In genomic region chr2:130038971-130039370, GRCm38 (mm10) we compare ENCODE assay signal across 21 mouse cellular contexts. TPM values are rescaled to one million over a fixed set of nuclear protein-coding genes. Genes with fewer than 3 reads are reported as not detected.
DNase-seq lines count a peak whose midpoint lies in the region; ATAC-seq and TF ChIP-seq lines count a peak whose summit lies in the region.
"Had no signal": no experiment of that assay in that cellular context is flagged by ENCODE, and none has a peak within 500 bp of the region (broad histone marks: within the 10 kb centered on the region; RNA-seq: fewer than 3 reads in every experiment).

No protein-coding gene starts in this region.

- DNase-seq in frontal cortex, postnatal 25 days (ENCODE audit: low spot score in 2 of 2): no peak
- peak in 1 of 2 experiments; percentile 20 for DNase-seq in left cerebral cortex, adult 2 months (ENCODE audit: extremely low spot score in 1 of 2, low spot score in 2 of 2)
- DNase-seq in left cerebral cortex, postnatal 36 days (ENCODE audit: low spot score in 2 of 2): no peak
- DNase-seq in right cerebral cortex, postnatal 10 days (ENCODE audit: low spot score in 2 of 2): peak; percentile 38 to 61
- no peak for DNase-seq in right cerebral cortex, postnatal 36 days (ENCODE audit: low spot score in 2 of 2)
- DNase-seq: adrenal gland, postnatal 25 days; B cell, adult 2 months; cerebellum, adult 8-10 months; cerebellum, postnatal 25 days; heart, adult 2 months; heart, postnatal 14 days; kidney, adult 9 months; kidney, postnatal 10 days had no signal

- peak overlapping the region; percentile 32; the same call in 1 of the 2 replicates for H3K27ac ChIP-seq in left cerebral cortex, adult 2 months
- H3K27ac ChIP-seq: embryonic facial prominence, embryonic 12.5 days; heart, adult 2 months; heart, embryonic 13.5 days; limb, embryonic 13.5 days; lung, embryonic 15.5 days; midbrain, embryonic 12.5 days had no signal

- intact Hi-C loops in left cerebral cortex, adult 2 months (cut with DNase I): no loop called here
- intact Hi-C loops in left cerebral cortex, postnatal 36 days (cut with DNase I): no loop called here

- no peak overlapping the region for H3K4me3 ChIP-seq in left cerebral cortex, adult 2 months
- H3K4me3 ChIP-seq: embryonic facial prominence, embryonic 12.5 days; heart, adult 2 months; heart, embryonic 13.5 days; limb, embryonic 13.5 days; lung, embryonic 15.5 days; midbrain, embryonic 12.5 days had no signal

- peak; percentile 23; the same call in 1 of the 2 replicates for ATAC-seq in frontal cortex, adult (ENCODE audit: low TSS enrichment)
- ATAC-seq: intestine, postnatal 0 days had no signal

- no peak for TF ChIP-seq CTCF in left cerebral cortex, adult 2 months (IDR thresholded peaks at IDR 0.05)

RNA-seq across cellular contexts. Expression of gene Tgm3, which starts 26.8 kb away (rescaled TPM):
- total RNA-seq in left cerebral cortex, adult 2 months (2021): 1 to 10 TPM; 3.2 to 3.3 TPM
- 1 to 10 TPM; 3.6 to 4.4 TPM for total RNA-seq in left cerebral cortex, postnatal 36 days (2021)
- total RNA-seq: gastrocnemius, adult 8-10 months; heart, adult 2 months had no signal

Comparison
In these comparisons a context has a peak if more than half of its experiments do, and no peak if none do; other contexts are left out.
1. DNase-seq: peak in right cerebral cortex, postnatal 10 days (2 of 2); none in frontal cortex, postnatal 25 days (0 of 2), left cerebral cortex, postnatal 36 days (0 of 2) and right cerebral cortex, postnatal 36 days (0 of 2).